Mouse (Mus musculus): ENCODE data around the gene Magi2. TPM values are rescaled to one million over a fixed set of nuclear protein-coding genes. Genes with fewer than 3 reads are reported as not detected.

The Magi2 gene
- polyA plus RNA-seq, 1 experiment from 2014 or later, result 1.7 TPM

DNA sequence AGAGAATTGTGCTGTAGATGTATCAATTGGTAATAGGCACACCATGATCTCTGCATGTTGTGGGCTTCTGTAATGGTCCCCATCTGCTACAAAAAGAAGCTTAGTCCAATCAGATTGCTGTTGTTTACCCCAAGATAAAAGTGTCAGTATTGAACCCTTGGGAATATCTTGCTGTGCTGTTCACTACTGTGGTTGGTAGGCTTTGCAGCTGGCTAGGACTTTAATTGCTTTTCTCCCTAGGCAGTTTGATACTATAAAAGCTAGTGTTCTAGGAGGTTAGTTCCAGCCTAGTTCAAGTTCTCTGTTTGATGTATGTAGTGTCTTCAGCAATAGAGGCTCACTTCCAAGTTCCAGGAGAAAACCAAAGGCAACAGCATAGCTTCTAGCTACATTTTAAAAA, 1188.5 kb downstream of the Magi2 start:
- Histone ChIP-seq H3K4me3 (ENCODE audit: low read depth, low read length) (no peak overlapping the region), H3K36me3 (ENCODE audit: control insufficient read depth, insufficient read depth, low read length) (no peaks in the 10 kb centered on the region), H3K9me3 (ENCODE audit: control insufficient read depth, low read length) (no peaks in the 10 kb centered on the region), H3K4me1 (replicated peaks; ENCODE audit: control insufficient read depth, insufficient read depth, low read length) (no peaks in the 10 kb centered on the region), H3K27ac (ENCODE audit: low read depth, low read length) (no peak overlapping the region), H3K4me2 (no peak overlapping the region), H3K27me3 (replicated peaks; ENCODE audit: control insufficient read depth, insufficient read depth, low read length) (no peaks in the 10 kb centered on the region), H3K9ac (ENCODE audit: low read depth, low read length) (no peak overlapping the region)
- DNase-seq (ENCODE audit: low spot score), result no peak
- ATAC-seq (replicated peaks; ENCODE audit: low FRiP score), result no peak

DNA sequence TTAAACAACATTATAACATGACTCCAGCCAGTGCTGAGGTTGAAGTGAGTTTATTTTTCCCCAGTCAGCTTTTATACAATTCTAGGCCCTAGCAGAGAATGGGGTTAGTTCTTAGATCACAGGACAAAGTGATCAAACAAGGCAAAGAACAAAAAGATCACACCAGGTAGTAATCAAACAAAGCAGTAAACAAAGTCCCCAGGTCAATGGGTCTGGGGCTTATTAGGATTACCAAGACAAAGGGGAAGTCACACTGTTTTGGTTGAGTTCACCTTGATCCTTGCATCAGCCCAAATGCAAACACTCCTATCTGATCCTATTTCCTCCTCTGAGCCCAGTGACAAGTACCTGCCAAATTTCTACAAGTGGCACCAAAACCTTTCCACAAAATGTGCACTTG, 1190.5 kb downstream of the Magi2 start:
- Histone ChIP-seq H3K9me3 (ENCODE audit: control insufficient read depth, low read length) (no peaks in the 10 kb centered on the region), H3K9ac (ENCODE audit: low read depth, low read length) (no peak overlapping the region), H3K4me2 (no peak overlapping the region), H3K36me3 (ENCODE audit: control insufficient read depth, insufficient read depth, low read length) (no peaks in the 10 kb centered on the region), H3K27me3 (replicated peaks; ENCODE audit: control insufficient read depth, insufficient read depth, low read length) (no peaks in the 10 kb centered on the region), H3K4me3 (ENCODE audit: low read depth, low read length) (no peak overlapping the region), H3K27ac (ENCODE audit: low read depth, low read length) (no peak overlapping the region), H3K4me1 (replicated peaks; ENCODE audit: control insufficient read depth, insufficient read depth, low read length) (no peaks in the 10 kb centered on the region)
- no peak for ATAC-seq (replicated peaks; ENCODE audit: low FRiP score)
- no peak for DNase-seq (ENCODE audit: low spot score)

DNA sequence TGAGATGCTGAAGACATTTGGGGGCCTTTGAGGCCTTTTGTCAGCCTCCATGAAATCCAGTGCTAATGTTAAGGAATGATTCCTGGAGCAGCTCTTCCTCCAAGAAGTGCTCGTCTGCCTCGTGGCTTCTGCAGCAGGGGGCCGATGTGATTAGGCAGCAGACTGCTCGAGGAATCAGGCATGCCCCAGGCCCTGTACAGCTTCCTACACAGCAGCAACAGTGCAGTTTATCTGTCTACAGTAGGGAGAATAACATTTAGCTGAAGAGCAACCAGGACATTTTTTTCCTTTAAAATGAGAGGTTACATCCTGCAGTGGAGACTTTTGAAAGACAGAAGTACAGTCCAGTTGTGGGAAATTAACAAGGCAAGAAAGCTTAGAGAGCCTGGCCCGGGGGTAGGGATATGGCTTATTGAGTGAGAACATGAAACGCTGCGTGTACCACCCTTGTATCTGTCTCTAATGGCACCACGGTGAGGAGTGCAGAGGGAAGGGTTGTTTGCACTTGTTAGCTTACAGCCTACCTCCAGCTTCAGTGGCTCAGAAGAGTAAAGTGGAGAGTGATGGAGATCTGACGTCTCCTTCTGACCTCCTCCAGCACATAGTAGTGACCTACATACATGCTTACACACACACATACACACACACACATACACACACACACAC, 1205.4 kb downstream of the Magi2 start:
- Histone ChIP-seq H3K36me3 (ENCODE audit: control insufficient read depth, insufficient read depth, low read length) (no peaks in the 10 kb centered on the region), H3K27ac (ENCODE audit: low read depth, low read length) (no peak overlapping the region), H3K9me3 (ENCODE audit: control insufficient read depth, low read length) (no peaks in the 10 kb centered on the region), H3K4me1 (replicated peaks; ENCODE audit: control insufficient read depth, insufficient read depth, low read length) (no peaks in the 10 kb centered on the region), H3K4me2 (no peak overlapping the region), H3K4me3 (ENCODE audit: low read depth, low read length) (no peak overlapping the region), H3K27me3 (replicated peaks; ENCODE audit: control insufficient read depth, insufficient read depth, low read length) (no peaks in the 10 kb centered on the region), H3K9ac (ENCODE audit: low read depth, low read length) (no peak overlapping the region)
- WGBS, result 57% methylated on average over 9 of the region's 9 CpGs
- ATAC-seq (replicated peaks; ENCODE audit: low FRiP score) (no peak), DNase-seq (ENCODE audit: low spot score) (no peak)

DNA sequence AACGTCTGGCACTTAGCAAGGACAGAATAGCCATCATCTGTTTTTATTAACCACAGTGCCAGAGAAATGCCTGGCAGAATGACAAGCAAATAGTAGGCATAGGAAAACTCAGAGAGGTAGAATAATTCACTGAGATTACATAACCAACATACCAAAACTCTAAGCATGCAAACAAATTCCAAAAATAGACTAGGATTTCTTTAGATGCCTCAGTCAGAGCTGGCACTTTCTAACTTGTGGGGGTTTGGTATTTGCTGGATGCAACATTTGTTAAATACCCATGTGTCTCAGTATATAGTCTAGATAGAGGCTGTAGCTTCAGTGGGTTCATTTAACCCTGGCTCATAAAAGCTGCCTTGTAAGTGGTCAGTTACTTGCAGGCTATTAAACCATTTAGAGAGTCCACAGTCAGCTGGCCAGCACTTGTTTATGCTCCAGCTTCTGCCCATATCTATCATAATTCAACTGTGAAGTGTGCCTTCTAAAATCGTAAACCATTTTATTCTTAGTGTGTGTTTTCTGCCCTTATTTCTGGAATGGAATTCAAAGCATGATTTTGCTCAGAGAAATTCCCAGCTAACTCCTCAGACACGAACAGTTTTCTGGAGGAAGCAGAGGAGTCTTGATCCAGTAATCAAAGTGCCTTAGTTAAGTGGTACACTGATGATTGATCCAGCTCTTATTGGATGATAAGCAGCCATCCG, 1219.8 kb downstream of the Magi2 start:
- no peaks in the 10 kb centered on the region for H3K4me1 ChIP-seq (replicated peaks; ENCODE audit: control insufficient read depth, insufficient read depth, low read length)
- WGBS, result 51% methylated on average over 4 of the region's 4 CpGs
- no peak overlapping the region for H3K4me3 ChIP-seq (ENCODE audit: low read depth, low read length)

DNA sequence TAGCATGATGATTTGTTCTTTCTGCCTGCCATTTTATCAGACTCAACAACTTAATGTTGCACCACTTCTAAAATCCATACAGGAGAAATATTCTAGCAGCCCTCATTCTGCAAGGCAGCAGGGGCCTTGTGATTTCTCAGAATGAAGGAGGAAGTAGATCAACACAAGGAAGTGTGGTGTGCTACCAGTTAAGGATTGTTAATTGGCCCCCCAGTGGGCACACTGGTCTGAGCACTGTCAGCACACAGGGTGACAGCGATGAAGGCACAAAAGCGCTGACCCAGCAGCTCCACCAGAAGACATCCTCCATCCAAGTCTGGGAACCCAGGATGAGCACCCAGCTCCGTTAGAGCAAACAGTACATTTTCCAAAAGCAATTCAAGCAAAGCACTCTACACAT, 1229.3 kb downstream of the Magi2 start:
- Histone ChIP-seq H3K36me3 (ENCODE audit: control insufficient read depth, insufficient read depth, low read length) (no peaks in the 10 kb centered on the region), H3K4me1 (replicated peaks; ENCODE audit: control insufficient read depth, insufficient read depth, low read length) (no peaks in the 10 kb centered on the region), H3K4me2 (no peak overlapping the region), H3K9me3 (ENCODE audit: control insufficient read depth, low read length) (no peaks in the 10 kb centered on the region), H3K27ac (ENCODE audit: low read depth, low read length) (no peak overlapping the region), H3K4me3 (ENCODE audit: low read depth, low read length) (no peak overlapping the region), H3K9ac (ENCODE audit: low read depth, low read length) (no peak overlapping the region), H3K27me3 (replicated peaks; ENCODE audit: control insufficient read depth, insufficient read depth, low read length) (no peaks in the 10 kb centered on the region)
- DNase-seq (ENCODE audit: low spot score) (no peak), ATAC-seq (replicated peaks; ENCODE audit: low FRiP score) (no peak)
- 59% methylated on average over 3 of the region's 3 CpGs for WGBS

More for the DNA sequence above, 1219.8 kb downstream of the Magi2 start:
- ATAC-seq (replicated peaks; ENCODE audit: low FRiP score), result no peak
- no peak overlapping the region for H3K4me2 ChIP-seq
- H3K36me3 ChIP-seq (ENCODE audit: control insufficient read depth, insufficient read depth, low read length), result no peaks in the 10 kb centered on the region
- no peaks in the 10 kb centered on the region for H3K27me3 ChIP-seq (replicated peaks; ENCODE audit: control insufficient read depth, insufficient read depth, low read length)
- no peak overlapping the region for H3K9ac ChIP-seq (ENCODE audit: low read depth, low read length)
- no peak overlapping the region for H3K27ac ChIP-seq (ENCODE audit: low read depth, low read length)
- DNase-seq (ENCODE audit: low spot score), result no peak
- no peaks in the 10 kb centered on the region for H3K9me3 ChIP-seq (ENCODE audit: control insufficient read depth, low read length)

DNA sequence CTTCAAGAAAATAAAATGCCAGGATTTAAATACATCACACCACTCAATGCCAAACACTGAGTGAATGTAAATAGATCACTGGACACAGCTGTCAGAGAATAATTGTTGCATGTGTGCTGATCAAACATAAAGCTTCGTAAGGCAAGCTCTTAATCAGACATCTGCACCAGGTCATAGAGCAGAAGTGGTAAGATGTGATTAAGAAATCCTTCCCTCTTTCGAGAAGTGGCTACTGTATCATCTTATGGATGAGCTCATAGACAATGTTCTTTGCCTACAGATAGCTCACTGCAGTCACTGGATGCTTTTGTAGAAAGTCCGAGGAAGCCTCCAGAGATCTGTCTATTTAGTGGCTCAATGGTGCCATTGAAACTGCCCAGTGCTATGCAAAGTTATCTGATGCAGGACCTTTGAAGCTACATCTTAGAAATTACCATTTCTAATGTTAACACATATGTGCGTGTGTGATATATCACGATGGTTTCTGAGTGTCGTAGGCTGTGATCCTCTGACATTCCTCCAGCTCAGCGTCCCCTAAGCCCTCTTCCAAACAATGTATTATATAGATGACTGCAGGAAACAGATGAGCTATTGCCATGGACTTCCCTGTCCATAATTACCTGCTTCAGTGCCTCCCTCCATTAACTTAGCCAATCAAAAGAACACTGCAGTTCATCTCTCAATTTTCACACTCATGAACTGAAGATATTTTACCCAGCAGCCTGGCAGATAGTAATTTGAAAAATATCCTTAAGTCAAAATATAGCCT, 1231.1 kb downstream of the Magi2 start:
- Histone ChIP-seq H3K27ac (ENCODE audit: low read depth, low read length) (no peak overlapping the region), H3K27me3 (replicated peaks; ENCODE audit: control insufficient read depth, insufficient read depth, low read length) (no peaks in the 10 kb centered on the region)
- WGBS, result 73% methylated on average over 7 of the region's 7 CpGs

DNA sequence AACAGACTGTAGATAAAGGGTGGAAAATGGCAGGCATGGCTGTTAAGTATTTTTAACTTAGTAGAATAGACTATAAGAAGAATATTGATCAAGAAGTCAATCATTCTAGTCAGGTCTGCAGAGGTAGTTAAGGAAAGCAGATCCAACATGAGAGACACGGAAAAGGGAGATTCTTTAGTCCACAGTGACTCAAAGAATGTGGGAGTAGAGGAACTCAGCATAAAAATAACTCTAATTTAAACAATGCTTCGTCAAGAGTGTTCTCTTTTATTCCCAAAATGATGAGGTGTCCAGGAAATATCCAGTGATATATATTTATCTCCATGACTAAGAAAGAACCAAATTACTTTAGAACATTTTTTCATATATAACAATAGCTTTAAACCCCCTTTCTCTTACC, 1234.9 kb downstream of the Magi2 start:
- Histone ChIP-seq H3K27ac (ENCODE audit: low read depth, low read length) (no peak overlapping the region), H3K9me3 (ENCODE audit: control insufficient read depth, low read length) (no peaks in the 10 kb centered on the region), H3K4me3 (ENCODE audit: low read depth, low read length) (no peak overlapping the region), H3K4me2 (no peak overlapping the region), H3K27me3 (replicated peaks; ENCODE audit: control insufficient read depth, insufficient read depth, low read length) (no peaks in the 10 kb centered on the region), H3K36me3 (ENCODE audit: control insufficient read depth, insufficient read depth, low read length) (no peaks in the 10 kb centered on the region), H3K4me1 (replicated peaks; ENCODE audit: control insufficient read depth, insufficient read depth, low read length) (no peaks in the 10 kb centered on the region), H3K9ac (ENCODE audit: low read depth, low read length) (no peak overlapping the region)
- 56% methylated on average over 2 of the region's 2 CpGs for WGBS
- DNase-seq (ENCODE audit: low spot score) (no peak), ATAC-seq (replicated peaks; ENCODE audit: low FRiP score) (no peak)

More for the DNA sequence above, 1231.1 kb downstream of the Magi2 start:
- ATAC-seq (replicated peaks; ENCODE audit: low FRiP score), result no peak
- H3K36me3 ChIP-seq (ENCODE audit: control insufficient read depth, insufficient read depth, low read length), result no peaks in the 10 kb centered on the region
- H3K4me3 ChIP-seq (ENCODE audit: low read depth, low read length), result no peak overlapping the region
- no peak overlapping the region for H3K9ac ChIP-seq (ENCODE audit: low read depth, low read length)
- H3K4me1 ChIP-seq (replicated peaks; ENCODE audit: control insufficient read depth, insufficient read depth, low read length), result no peaks in the 10 kb centered on the region
- no peak overlapping the region for H3K4me2 ChIP-seq
- no peak for DNase-seq (ENCODE audit: low spot score)
- no peaks in the 10 kb centered on the region for H3K9me3 ChIP-seq (ENCODE audit: control insufficient read depth, low read length)

DNA sequence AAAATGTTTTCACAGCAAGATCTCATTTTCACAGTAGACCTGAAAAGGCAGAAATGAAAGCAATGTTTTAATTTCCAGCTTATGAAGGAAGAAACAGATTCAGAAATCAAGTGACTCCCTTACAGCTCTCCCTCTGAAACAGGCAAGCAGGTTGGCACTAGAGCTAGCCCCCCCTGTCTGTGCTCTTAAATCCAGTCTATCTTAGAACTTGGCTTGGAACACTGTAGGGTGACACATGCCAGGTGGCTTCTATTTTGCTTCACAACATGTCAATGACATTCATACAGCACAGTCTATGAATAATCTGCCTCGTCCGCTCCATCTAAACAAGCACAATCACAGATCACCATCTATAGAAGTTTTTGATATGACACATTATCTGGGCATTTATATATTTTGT, 1235.5 kb downstream of the Magi2 start:
- Histone ChIP-seq H3K36me3 (ENCODE audit: control insufficient read depth, insufficient read depth, low read length) (no peaks in the 10 kb centered on the region), H3K4me2 (no peak overlapping the region), H3K27me3 (replicated peaks; ENCODE audit: control insufficient read depth, insufficient read depth, low read length) (no peaks in the 10 kb centered on the region), H3K4me1 (replicated peaks; ENCODE audit: control insufficient read depth, insufficient read depth, low read length) (no peaks in the 10 kb centered on the region), H3K9me3 (ENCODE audit: control insufficient read depth, low read length) (no peaks in the 10 kb centered on the region), H3K27ac (ENCODE audit: low read depth, low read length) (no peak overlapping the region), H3K4me3 (ENCODE audit: low read depth, low read length) (no peak overlapping the region), H3K9ac (ENCODE audit: low read depth, low read length) (no peak overlapping the region)
- no peak for DNase-seq (ENCODE audit: low spot score)
- no peak for ATAC-seq (replicated peaks; ENCODE audit: low FRiP score)
- WGBS, result 83% methylated on average over 2 of the region's 2 CpGs
